ENCODE assay signal across 8 mouse cellular contexts in the genomic region with DNA sequence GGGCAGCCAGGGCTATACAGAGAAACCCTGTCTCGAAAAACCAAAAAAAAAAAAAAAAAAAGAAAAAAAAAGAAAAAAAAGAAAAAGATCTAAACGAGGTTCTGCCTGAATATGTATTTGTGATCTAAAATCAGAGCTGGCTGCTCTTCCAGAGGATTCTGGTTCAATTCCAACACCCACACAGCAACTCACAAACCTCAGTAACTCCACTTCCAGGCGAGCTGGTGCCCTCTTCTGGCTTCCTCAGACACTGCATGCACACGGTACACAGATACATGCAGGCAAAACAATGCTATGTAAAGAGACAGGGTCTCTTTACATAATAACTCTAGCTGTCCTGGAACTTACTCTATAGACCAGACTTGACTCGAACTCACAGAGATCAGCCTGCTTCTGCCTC.
A peak's percentile ranks its signal among the peaks of the same experiment; 100 is the strongest.
DNase-seq lines count a peak whose midpoint lies in the region; ATAC-seq and TF ChIP-seq lines count a peak whose summit lies in the region.
"Had no signal": no experiment of that assay in that cellular context is flagged by ENCODE, and none has a peak within 500 bp of the region (broad histone marks: within the 10 kb centered on the region; RNA-seq: fewer than 3 reads in every experiment).

No protein-coding gene starts in this region.

- no peak overlapping the region for H3K4me2 ChIP-seq in midbrain, postnatal 0 days (ENCODE audit: low read depth, low read length, poor library complexity, severe bottlenecking)
- no peak overlapping the region for H3K4me2 ChIP-seq in midbrain, embryonic 13.5 days (replicated peaks)
- H3K4me2 ChIP-seq: hindbrain, embryonic 15.5 days had no signal

- no peak overlapping the region for H3K9ac ChIP-seq in midbrain, postnatal 0 days (replicated peaks; ENCODE audit: low read length, poor library complexity, severe bottlenecking)
- H3K9ac ChIP-seq in midbrain, embryonic 13.5 days (replicated peaks), result no peak overlapping the region
- H3K9ac ChIP-seq: hindbrain, embryonic 15.5 days had no signal

- H3K4me3 ChIP-seq in midbrain, postnatal 0 days (ENCODE audit: low read depth, low read length), result no peak overlapping the region
- H3K4me3 ChIP-seq in midbrain, embryonic 13.5 days (replicated peaks), result no peak overlapping the region
- H3K4me3 ChIP-seq: hindbrain, embryonic 15.5 days had no signal

- ATAC-seq in midbrain, postnatal 0 days (ENCODE audit: low FRiP score), result no peak
- ATAC-seq in midbrain, embryonic 13.5 days, result no peak
- peak; percentile 36 for ATAC-seq in activated CD4-positive, CD25-positive, alpha-beta regulatory T cell, adult 4 months

- TF ChIP-seq CTCF in midbrain, postnatal 0 days (IDR thresholded peaks at IDR 0.05), result peak; percentile 60

- WGBS in midbrain, postnatal 0 days, result 84% methylated on average over 5 of the region's 5 CpGs
- WGBS in midbrain, embryonic 13.5 days, result 79% methylated on average over 5 of the region's 5 CpGs

- no peaks in the 10 kb centered on the region for H3K4me1 ChIP-seq in midbrain, postnatal 0 days (ENCODE audit: insufficient read depth, low read length)
- no peaks in the 10 kb centered on the region for H3K4me1 ChIP-seq in midbrain, embryonic 13.5 days (replicated peaks)
- H3K4me1 ChIP-seq: hindbrain, embryonic 15.5 days had no signal

- no peaks in the 10 kb centered on the region for H3K9me3 ChIP-seq in midbrain, postnatal 0 days (ENCODE audit: low read length)
- no peaks in the 10 kb centered on the region for H3K9me3 ChIP-seq in midbrain, embryonic 13.5 days
- H3K9me3 ChIP-seq: hindbrain, embryonic 15.5 days had no signal

- no peaks in the 10 kb centered on the region for H3K27me3 ChIP-seq in midbrain, postnatal 0 days (ENCODE audit: insufficient read depth, low read length)
- H3K27me3 ChIP-seq in midbrain, embryonic 13.5 days, result peaks cover 3% of the 10 kb centered on the region; the same call in 1 of the 2 replicates
- H3K27me3 ChIP-seq: hindbrain, embryonic 15.5 days had no signal

- no peak overlapping the region for H3K27ac ChIP-seq in midbrain, postnatal 0 days (ENCODE audit: low read depth, low read length)
- no peak overlapping the region for H3K27ac ChIP-seq in midbrain, embryonic 13.5 days
- H3K27ac ChIP-seq: hindbrain, embryonic 15.5 days had no signal

- DNase-seq in midbrain, postnatal 0 days (ENCODE audit: low spot score), result peak; percentile 9
- peak; percentile 86 to 93 for DNase-seq in frontal cortex, adult 2 months (ENCODE audit: extremely low spot score in 1 of 2, low spot score in 1 of 2)
- DNase-seq in kidney, postnatal 4 days, result peak; percentile 48 to 58
- DNase-seq in lung, postnatal 14 days, result peak; percentile 58
- peak; percentile 31 to 67 for DNase-seq in thymus, postnatal 10 days (ENCODE audit: low spot score in 2 of 2)

- H3K36me3 ChIP-seq in midbrain, postnatal 0 days (ENCODE audit: insufficient read depth, low read length), result no peaks in the 10 kb centered on the region
- H3K36me3 ChIP-seq in midbrain, embryonic 13.5 days, result no peaks in the 10 kb centered on the region
- H3K36me3 ChIP-seq: hindbrain, embryonic 15.5 days had no signal

Comparison
In these comparisons a context has a peak if more than half of its experiments do, and no peak if none do; other contexts are left out.
1. DNase-seq: peak in every context shown above with its lines; median percentile 90 in frontal cortex, adult 2 months; 58 in lung, postnatal 14 days; 53 in kidney, postnatal 4 days; 49 in thymus, postnatal 10 days; 9 in midbrain, postnatal 0 days.